Mouse (Mus musculus): ENCODE data around the gene Hspa1l. TPM values are rescaled to one million over a fixed set of nuclear protein-coding genes. Genes with fewer than 3 reads are reported as not detected.
A peak's percentile ranks its signal among the peaks of the same experiment; 100 is the strongest.
"Not testable (repeated sequence)": the region's sequence is repeated elsewhere in the genome, so short reads cannot be mapped to it uniquely, and the experiment has no call there.

The Hspa1l gene
- total RNA-seq, 2 experiments from 2014 or later: 0.22 to 0.31 TPM

DNA sequence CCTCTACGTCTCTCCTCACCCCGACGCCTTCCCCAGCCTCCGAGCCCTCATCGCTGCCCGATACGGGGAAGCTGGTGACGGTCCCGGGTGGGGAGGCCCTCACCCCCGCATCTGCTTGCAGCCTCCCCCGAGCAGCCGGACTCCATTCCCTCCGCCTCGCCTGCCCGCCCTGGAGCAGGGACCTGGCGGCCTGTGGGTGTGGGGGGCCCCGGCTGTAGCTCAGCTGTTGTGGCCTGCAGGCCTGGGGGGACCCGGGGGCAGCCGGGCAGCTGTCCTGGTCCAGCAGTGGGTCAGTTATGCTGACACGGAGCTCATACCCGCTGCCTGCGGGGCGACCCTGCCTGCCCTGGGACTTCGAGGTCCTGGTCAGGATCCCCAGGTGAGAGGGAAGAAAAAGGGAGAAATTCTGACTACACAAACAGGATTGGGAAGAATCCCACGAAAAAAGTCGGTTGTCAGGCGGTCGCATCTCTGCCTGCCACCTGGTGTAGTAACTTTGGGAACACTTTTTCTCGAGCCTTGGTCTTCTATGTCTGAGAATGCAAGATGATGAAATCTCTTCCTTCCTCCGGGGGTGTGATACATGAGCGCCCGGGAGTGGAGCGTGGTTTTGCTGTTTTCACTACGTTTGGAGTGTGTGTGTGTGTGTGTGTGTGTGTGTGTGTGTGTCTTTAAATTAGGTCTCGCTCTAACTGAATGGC, 29.1 kb downstream of the Hspa1l start:
- DNase-seq (ENCODE audit: extremely low spot score in 1 of 2, low spot score in 1 of 2): no peak

DNA sequence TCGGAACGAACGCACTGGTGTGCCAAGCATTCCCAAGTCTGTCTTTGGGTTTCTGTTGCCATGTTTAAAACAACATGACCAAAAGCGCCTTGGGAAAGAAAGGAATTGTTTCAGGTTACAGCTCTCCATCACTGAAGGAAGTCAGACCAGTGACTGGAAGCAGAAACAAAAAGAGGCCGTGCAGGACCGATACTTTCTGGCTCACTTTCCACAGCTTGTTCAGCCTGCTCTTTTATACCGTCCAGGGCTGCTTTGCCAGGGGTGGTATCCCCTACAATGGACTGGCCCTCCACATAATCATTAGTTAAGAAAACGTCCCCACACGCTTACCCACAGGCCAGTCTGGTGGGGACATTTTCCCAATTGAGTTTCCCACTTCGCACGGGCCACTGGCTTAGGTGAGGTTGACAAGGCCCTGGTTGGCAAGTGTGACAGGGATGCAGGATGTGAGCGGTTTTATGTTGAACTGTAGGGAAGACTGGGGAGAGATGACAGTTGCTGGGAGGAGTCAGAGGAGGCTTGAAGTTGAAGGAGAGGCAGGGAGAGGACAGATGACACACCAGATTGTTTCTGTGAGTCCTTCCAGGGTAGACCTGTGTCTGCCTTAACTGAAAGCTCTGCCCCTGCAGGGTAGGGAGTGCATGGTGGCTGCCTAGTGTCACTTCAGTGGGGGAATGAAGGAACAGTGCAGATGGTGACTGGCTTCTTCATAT, 29.8 kb downstream of the Hspa1l start:
- DNase-seq (ENCODE audit: extremely low spot score in 1 of 2, low spot score in 1 of 2): no peak

DNA sequence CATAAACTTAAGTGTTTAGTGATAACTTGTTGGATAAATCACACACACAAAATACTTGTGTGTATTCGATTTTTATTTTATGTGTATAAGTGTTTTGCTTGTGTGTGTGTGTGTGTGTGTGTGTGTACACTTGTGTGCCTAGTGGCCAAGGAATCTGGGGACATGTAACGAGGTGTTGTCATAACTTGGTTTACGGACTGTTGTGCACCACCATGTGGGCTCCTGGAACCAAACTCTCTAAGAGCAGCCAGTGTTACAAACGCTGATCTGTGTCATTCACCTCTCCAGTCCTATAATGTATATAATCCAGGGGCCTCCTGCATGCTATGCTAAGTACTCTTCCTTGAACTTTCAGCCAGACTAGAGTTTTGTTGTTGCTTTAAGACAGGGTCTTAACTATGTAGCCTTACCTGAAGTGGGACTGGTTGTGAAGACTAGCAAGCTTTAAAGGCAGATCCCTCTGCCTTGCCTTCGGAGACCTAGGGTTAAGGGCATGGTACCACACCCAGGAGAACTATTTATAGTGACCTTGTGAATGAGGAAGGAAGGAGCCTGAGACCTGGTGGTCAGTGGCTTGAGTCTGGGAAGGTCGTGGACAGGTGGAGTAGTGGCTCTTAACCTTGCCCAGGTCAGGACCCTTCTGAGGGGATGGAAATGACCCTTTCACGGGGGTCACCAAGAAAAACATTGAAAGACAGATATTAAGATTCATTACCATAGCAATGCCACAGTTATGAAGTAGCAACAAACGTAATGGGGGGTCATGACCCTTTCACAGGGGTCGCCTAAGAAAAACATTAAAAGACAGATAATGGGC, 30.7 kb downstream of the Hspa1l start:
- no peak for DNase-seq (ENCODE audit: extremely low spot score in 1 of 2, low spot score in 1 of 2)

DNA sequence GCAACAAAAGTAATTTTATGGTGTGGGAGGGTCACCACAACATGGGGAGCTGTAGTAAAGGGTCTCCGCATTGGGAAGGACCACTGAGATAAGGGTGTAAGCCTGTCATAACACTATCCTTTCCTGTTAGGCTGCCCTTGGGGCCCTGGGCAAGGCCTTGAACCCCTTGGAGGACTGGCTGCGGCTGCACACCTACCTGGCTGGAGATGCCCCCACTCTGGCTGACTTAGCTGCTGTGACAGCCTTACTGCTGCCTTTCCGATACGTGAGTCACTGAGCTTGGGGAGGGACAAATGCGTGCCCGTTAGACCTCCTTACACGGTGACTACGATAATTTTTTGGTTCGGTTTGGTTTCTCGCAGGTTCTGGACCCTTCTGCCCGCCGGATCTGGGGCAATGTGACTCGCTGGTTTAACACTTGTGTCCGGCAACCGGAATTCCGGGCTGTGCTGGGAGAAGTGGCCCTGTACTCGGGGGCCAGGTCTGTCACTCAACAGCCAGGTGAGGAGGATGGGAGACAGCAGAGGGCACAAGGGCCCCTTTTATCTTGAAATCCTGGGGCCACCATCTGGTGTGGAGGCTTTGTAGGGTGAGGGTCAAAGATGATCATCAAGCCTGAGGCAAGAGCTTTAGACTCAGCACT, 31.7 kb downstream of the Hspa1l start:
- DNase-seq (ENCODE audit: extremely low spot score in 1 of 2, low spot score in 1 of 2): no peak

DNA sequence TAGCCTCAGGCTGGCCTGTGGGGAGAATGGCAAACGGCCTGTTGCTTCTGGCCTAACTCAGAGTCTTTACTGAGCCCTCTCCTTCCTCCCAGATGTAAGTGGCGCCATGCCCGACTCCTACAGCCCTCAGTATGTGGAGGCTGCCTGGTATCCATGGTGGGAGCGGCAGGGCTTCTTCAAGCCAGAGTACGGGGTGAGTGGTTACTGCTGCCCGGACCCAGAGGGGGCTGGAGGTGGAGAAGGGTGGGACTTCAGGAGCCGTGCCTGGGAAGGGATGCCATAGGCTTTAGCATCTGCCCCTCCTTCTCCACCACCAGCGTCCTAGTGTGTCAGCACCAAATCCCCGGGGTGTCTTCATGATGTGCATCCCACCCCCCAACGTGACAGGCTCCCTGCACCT, 32.7 kb downstream of the Hspa1l start:
- DNase-seq (ENCODE audit: extremely low spot score in 1 of 2, low spot score in 1 of 2): no peak

DNA sequence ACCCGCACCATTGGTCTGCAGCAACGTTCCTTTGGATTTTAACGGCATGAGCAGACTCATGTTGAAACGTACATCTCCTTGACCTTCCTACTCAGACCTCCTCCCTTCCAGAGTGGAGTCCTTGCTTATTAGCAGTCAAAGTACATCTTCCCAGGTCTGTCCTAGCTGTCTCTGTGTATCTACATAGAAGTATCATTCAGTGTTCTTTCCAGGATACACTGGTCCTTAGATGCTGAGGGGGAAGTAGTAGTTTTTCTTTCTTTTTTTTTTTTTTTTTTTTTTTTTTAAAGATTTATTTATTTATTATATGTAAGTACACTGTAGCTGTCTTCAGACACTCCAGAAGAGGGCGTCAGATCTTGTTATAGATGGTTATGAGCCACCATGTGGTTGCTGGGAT, 33.4 kb downstream of the Hspa1l start:
- DNase-seq (ENCODE audit: extremely low spot score in 1 of 2, low spot score in 1 of 2): not testable (repeated sequence)

DNA sequence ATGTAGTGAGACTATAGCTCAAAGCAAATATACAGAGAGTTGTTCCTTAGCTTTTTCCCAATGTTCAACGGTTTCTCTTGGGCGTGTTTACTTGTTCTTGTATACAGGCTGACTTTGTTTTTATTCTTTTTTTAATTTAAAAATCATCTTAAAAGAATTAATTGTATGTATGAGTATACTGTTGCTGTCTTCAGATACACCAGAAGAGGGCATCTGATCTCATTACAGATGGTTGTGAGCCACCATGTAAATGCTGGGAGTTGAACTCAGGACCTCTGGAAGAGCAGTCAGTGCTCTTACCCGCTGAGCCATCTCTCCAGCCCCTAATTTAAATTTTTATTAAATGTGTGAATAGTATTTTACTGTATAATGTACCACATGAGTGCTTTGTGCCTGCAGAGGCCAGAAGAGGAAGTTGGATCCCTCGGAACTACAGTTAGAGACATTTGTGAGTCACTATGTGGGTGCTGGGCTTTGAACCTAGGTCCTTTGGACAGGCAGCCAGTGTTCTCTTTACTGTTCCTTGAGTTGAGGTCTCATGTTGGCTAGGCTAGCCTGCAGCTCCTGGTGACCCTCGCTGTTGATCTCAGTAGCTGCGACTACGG, 35.0 kb downstream of the Hspa1l start:
- DNase-seq (ENCODE audit: extremely low spot score in 1 of 2, low spot score in 1 of 2): no peak

DNA sequence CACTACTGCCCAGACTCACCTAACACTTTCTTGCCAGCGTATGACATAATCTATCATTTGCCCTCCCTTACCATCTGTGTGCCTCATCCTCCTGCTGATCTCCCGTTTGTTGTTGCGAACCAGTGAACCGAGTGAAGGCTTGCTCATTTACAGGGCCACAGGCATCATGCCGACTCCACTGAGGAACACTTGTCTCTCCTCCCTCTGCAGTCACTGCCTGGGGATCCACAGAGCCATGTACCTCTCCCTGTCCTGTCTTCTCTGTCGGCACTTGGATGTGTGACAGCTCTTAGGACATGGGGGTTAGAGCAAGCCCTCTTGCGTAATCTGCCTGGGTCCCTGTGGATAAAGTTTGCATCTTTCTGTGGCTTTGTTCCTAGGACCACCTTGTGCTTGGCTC, 37.1 kb downstream of the Hspa1l start:
- no peak for DNase-seq (ENCODE audit: extremely low spot score in 1 of 2, low spot score in 1 of 2)

DNA sequence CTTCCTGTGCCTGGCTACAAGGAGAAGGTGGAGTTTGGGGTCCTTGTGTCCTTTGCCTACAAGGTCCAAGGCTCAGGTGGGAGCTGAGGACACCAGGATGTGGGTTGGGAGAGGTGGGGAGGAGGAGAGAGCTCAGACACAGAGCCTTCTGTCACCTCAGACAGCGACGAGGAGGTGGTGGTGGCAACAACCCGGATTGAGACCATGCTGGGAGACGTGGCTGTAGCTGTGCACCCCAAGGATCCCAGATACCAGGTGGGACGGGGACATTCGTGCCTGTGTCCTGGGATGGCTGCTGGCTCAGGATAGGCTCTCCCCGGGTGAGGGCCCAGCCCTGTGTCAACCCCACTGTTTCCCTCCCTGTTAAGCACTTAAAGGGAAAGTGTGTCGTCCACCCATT, 38.9 kb downstream of the Hspa1l start:
- no peak for DNase-seq (ENCODE audit: extremely low spot score in 1 of 2, low spot score in 1 of 2)

DNA sequence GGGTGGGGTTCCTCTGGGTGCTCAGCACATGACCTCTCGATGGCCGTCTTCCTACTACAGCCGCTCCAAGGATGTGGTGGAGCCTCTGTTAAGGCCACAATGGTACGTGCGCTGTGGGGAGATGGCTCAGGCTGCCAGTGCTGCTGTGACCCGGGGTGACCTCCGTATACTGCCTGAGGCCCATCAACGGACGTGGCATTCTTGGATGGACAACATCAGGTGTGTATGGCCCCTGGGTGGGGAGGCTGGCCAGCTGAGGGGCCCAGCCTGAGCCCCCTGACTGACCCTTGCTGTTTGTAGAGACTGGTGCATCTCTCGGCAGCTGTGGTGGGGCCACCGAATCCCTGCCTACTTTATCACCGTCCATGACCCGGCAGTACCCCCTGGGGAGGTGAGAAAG, 39.9 kb downstream of the Hspa1l start:
- DNase-seq (ENCODE audit: extremely low spot score in 1 of 2, low spot score in 1 of 2): no peak

DNA sequence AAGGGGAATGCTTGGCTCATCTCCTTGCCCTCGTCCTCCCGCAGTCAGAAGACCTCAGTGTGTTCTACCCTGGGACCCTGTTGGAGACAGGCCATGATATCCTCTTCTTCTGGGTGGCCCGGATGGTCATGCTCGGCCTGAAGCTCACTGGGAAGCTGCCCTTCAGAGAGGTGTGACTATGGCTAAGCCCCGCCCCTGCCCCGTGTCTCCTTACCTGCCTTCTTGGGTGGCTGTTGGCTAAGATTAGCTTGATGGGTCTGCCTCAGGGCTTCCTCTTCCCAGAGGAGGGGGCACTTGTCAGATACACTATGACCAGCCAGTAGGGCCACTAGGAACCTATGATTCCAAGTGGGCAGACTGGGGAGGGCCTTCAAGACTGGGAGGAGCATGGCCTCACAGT, 40.7 kb downstream of the Hspa1l start:
- DNase-seq (ENCODE audit: extremely low spot score in 1 of 2, low spot score in 1 of 2): no peak

DNA sequence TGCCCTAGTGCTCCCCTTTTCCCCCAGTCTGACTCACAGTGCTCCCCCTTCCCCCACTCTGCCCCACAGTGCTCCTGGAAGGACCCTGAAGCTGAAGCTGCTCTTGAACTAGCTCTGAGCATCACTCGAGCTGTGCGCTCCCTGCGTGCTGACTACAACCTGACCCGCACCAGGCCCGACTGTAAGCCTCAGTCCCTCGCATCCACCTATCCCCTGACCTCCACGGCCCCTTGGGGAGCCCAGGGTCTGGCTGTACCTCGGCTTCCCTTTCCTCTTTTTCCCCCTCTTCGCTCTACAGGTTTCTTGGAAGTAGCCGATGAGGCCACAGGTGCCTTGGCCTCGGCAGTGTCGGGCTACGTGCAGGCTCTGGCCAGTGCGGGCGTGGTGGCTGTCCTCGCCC, 42.8 kb downstream of the Hspa1l start:
- DNase-seq (ENCODE audit: extremely low spot score in 1 of 2, low spot score in 1 of 2): no peak

DNA sequence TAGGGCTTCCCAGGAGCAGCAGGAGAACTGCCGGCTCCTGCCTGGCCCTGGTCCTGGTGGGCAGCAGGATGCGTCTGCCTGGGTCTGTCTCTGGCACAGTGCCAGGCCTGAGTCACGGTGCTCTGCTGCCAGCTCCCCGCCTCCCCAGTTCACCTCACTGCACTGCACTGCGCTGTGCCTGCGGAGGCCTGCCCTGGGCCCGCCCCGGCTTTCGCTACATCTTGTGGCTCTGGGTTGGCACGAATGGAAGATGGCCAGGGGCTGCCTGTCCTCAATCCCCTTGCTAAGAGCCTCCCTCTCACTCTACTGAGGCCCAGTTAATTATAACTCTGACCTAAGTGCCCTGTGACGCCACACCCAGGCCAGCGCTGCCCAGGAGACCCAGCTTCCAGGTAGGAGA, 43.9 kb downstream of the Hspa1l start, which contains the start of gene Vwa7:
Gene Vwa7, plus strand, starts transcription at position 204 of the 400 bp plus-strand sequence.
- no peak for DNase-seq (ENCODE audit: extremely low spot score in 1 of 2, low spot score in 1 of 2)

DNA sequence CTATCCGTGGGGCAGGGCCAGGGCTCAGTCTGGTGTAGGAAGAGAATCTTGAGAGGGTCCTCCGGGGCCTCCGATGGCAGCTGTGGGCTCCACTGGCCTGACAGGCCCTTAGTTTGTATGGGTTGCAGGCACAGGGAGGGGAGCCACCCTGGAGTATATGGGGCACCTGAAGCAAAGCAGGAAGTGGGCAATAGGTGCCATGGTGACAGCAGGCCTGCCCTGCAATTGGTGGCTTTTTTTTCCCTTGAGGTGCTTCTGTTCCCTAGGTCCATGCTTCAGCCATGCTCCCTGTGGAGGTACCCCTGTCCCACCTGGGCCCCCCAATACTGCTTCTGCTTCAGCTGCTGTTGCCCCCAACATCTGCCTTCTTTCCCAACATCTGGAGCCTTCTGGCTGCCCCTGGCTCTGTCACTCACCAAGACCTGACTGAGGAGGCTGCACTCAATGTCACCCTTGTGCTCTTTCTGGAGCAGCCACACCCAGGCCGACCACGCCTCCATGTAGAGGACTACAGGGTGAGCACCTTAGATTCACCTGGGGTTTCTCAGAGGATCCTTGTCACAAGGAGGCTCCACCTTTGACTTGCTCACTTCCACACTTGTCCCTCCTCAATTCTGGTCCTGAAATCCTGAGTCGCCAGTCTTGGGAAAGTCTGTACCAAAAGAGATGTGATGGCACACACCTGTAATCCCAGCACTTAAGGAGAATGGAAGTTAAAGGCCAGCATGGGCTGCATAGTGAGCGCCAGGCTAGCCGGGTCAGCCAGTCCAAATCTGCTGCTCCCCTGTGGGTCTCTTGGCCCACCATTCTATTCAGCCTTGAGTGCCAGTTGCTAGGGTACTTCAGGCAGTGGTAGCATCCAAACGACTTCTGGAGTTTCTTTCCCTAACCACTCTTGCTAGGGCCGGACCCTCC, 44.5 kb downstream of the Hspa1l start:
- no peak for DNase-seq (ENCODE audit: extremely low spot score in 1 of 2, low spot score in 1 of 2)

DNA sequence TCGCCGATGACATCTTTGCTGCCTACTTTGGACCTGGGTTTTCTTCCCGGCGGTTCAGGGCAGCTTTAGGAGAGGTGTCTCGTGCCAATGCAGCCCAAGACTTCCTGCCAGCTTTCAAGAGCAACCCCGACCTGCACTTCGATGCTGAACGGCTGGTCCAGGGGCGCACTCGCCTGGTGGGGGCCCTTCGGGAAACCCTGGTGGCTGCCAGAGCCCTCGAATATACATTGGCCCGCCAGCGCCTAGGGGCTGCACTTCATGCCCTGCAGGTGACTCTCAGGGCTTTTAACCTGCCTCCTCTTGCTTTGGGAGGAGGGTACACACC, 45.2 kb downstream of the Hspa1l start:
- DNase-seq (ENCODE audit: extremely low spot score in 1 of 2, low spot score in 1 of 2): no peak

DNA sequence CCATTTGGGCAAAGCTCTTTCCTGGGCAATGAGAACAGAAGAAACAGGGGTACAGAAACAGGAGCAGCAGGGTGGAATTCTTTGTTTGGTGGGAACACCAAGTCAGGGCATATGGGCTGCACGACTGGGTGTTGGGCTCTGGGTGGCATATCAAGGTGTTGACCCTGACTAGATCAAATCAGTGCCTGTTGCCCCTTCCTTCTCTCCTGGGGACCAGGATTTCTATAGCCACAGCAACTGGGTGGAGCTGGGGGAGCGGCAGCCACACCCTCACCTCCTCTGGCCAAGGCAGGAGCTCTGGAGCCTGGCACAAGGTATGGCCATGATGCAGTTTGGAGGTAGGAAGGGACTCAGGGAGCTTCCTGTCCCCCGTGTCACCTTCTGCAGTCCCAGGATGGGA, 45.7 kb downstream of the Hspa1l start:
- DNase-seq (ENCODE audit: extremely low spot score in 1 of 2, low spot score in 1 of 2): no peak

DNA sequence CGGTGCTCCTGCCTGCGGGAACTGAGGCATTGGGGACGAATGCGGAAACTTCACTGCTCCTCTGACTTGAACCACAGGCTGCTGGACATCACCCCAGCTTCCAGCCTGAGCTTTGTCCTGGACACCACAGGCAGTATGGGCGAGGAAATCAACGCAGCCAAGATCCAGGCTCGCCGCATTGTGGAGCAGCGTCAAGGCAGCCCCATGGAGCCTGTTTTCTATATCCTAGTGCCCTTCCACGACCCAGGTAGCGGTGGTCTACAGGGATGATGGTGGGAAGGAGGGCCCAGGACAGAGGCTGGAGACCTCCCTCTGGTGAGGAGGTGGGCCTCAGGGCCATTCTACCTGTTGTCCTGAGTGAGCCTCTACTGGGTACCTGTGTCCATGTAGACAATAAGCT, 47.4 kb downstream of the Hspa1l start:
- no peak for DNase-seq (ENCODE audit: extremely low spot score in 1 of 2, low spot score in 1 of 2)

DNA sequence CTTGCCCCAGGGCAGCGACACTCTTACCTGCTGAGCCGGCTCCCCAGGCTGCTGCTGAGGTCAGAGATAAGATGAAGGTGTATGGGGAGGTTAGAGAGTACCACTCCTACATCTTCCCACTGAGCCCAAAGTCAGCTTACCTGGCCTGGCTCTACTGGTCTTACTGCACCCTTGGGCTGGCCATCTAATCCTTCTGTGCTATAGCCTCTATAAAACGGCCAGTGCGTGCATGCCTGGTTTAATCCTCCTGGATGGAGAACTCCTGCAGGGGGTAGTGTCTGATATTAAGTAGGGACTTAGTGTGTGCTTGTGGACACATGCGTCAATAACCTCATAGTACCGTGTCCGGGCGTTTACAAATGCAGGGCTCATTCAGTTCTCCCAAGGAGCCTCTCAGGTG, 48.0 kb downstream of the Hspa1l start:
- DNase-seq (ENCODE audit: extremely low spot score in 1 of 2, low spot score in 1 of 2): no peak

DNA sequence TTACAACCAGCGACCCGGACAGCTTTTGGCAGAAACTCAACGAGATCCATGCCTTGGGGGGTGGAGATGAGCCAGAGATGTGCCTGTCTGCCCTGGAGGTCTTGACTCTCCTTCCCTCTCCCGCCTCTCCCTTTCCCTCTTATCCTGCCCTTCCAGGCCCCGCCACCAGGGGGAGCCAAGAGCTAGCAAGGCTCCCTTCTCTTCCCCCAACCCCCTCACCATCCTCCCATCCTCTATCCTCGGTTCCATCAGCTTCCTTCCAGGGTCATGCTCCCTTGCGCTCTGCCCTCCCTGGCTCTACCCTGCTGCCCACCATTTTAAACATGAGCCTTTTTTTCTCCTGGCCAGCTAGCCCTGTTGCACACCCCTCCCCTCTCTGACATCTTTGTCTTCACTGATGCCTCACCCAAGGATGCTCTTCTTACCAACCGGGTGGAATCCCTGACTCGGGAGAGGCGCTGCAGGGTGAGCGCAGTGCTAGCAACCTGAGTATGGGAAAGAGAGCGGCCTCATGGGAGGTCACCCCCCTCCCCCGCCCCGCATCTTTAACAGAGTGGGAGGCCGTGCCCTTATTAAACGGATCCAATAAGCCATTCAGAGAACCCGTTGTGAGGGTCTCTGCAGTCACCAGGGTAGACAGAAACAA, 48.8 kb downstream of the Hspa1l start:
- DNase-seq (ENCODE audit: extremely low spot score in 1 of 2, low spot score in 1 of 2): peak; percentile 89 to 97
